Mouse (Mus musculus): Measurements from ENCODE around the gene Ppp1r12b.

DNA sequence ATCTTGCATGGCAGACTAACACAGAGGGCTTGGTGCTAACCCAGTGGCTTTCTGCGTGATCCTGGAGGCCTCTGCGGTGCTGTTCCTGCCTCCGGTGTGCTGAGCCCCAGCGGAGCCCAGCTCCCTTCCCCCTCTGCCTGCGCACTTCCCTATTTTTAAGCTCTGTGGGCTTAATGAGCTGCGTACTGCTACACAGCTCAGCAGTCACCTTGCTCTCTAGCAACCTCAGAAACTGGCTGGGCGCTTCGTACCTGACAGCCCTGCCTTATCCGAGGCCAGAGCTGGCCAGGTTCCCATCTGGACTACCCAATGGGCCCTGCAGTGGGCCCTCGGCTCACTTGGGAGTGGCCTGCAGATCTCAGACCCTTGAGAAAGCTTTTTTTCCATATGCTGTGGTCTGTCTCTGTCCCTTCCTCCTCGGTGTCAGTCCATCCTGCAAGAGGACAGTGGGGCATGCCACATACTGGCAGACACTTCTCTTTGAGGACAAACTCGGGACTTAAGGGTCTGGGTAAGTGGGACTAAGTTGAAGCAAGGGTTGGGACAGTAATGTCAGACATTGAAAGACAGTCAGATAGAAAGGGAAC, 235.9 kb downstream of the Ppp1r12b start:
- TF ChIP-seq CTCF (IDR thresholded peaks at IDR 0.05; ENCODE audit: low read depth, low read length) (no peak), POLR2A (IDR thresholded peaks at IDR 0.05; ENCODE audit: extremely low read depth, insufficient read depth, low read length) (no peak)

All from liver, adult 2 months (tissue).